Mouse (Mus musculus) G1E (cell line): ENCODE results near the gene Grik4.

Experiments used
- CTCF ChIP-seq: IDR thresholded peaks from 2 replicates; pipeline ENCODE4 v1.5.1; 2012; ENCODE audit warnings: low read depth, low read length, inconsistent platforms, mixed read lengths
- GATA1 ChIP-seq: IDR thresholded peaks from 2 replicates; pipeline ENCODE4 v1.6.1; 2012; ENCODE audit warnings: borderline replicate concordance, low read length, inconsistent platforms, mixed read lengths
- GATA2 ChIP-seq: IDR thresholded peaks from 2 replicates; pipeline ENCODE4 v1.6.1; 2012; ENCODE audit warnings: low read depth, low read length, inconsistent platforms, borderline replicate concordance
- POLR2AphosphoS5 ChIP-seq: IDR thresholded peaks from 2 replicates; pipeline ENCODE4 v1.6.1; 2012; ENCODE audit warnings: low read depth, low read length, inconsistent platforms; ENCODE audit not compliant: insufficient replicate concordance
- TAL1 ChIP-seq: conservative IDR thresholded peaks from 2 replicates; pipeline ENCODE4 v1.6.1; 2012; ENCODE audit warnings: low read depth, low read length, inconsistent platforms, mixed read lengths

DNA sequence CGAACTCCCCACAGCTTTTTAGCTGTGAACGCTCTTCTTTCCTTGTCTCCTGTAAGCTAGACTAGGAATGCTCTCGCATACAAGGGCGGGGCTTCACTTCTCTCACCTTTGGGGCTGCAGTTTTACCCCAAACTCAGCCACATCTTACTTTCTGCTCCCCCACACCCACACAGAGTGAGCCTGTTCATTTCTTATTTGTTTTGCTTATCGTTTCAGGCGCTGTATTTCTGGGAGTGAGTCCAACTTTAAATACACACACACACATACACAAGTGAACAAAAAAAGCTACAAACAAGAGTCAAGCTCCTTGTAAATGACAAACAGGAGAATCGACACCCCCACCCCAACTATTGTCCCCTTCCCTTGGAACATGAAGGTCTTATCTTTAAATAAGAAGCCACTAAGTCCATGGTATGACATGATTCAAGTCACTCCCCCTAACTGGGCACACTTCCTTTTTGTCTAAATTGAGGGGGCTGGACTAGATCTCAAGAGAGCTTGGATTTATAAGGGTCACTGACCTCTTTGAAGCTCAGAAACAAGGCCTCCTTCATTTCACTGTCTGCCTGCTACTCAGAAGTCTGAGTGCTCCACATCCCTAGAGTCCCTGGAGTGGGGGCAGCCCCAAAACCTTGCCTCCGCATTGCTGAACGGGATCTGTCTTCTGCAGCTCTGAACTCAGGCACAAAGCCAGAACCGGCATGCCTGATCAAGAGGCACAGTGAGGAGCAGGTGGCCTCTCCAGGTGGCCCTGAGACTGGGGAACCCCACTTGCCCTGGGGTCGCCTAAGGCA, 79.1 kb downstream of the Grik4 start:
- no peak for TF ChIP-seq GATA1
- TF ChIP-seq CTCF, result no peak
- TF ChIP-seq TAL1, result no peak
- no peak for TF ChIP-seq GATA2
- no peak for TF ChIP-seq POLR2AphosphoS5
